Mouse (Mus musculus) olfactory bulb, adult 2 months (tissue): ENCODE data around the gene Ankrd33b. TPM values are rescaled to one million over a fixed set of nuclear protein-coding genes. Genes with fewer than 3 reads are reported as not detected.

Source experiments
- H3K27ac ChIP-seq: fragments of 200-500 bp; 2 replicates; pipeline ENCODE4 v1.5.1; 2012; ENCODE audit warnings: low read depth, low read length; ENCODE audit not compliant: insufficient read depth
- H3K4me1 ChIP-seq: fragments of 200-500 bp; 2 replicates; pipeline ENCODE4 v1.6.1; 2012; ENCODE audit warnings: low read length; ENCODE audit not compliant: control insufficient read depth, insufficient read depth
- H3K4me3 ChIP-seq: fragments of 200-500 bp; 2 replicates; pipeline ENCODE4 v1.5.1; 2012; ENCODE audit warnings: mild to moderate bottlenecking, low read depth, low read length, moderate library complexity; ENCODE audit not compliant: insufficient read depth
- CTCF ChIP-seq: fragments of 200-500 bp; IDR thresholded peaks from 2 replicates; pipeline ENCODE4 v1.5.1; 2012; ENCODE audit warnings: low read depth, mild to moderate bottlenecking, low read length, moderate library complexity; ENCODE audit not compliant: insufficient read depth
- POLR2A ChIP-seq: fragments of 200-500 bp; IDR thresholded peaks from 2 replicates; pipeline ENCODE4 v1.6.1; 2012; ENCODE audit warnings: mild to moderate bottlenecking, low read depth, low read length, moderate library complexity; ENCODE audit not compliant: insufficient read depth
- WGBS: fragments of 180-500 bp; shearing (Covaris S2); methylation state at CpG from one replicate; pipeline ENCODE4 v1.1.7; 2018; 5-methylcytosine and 5-hydroxymethylcytosine counted together
- polyA plus RNA-seq: library from polyadenylated mRNA; stranded (reverse); fragments of >200 nt; gene quantifications from 2 replicates; pipeline ENCODE4 v1.2.4, GENCODE M21; 2012; ENCODE audit warnings: low replicate concordance; ENCODE audit not compliant: missing spikeins, insufficient read depth, insufficient read length

Gene Ankrd33b
- polyA plus RNA-seq, 1 experiment: not detected

DNA sequence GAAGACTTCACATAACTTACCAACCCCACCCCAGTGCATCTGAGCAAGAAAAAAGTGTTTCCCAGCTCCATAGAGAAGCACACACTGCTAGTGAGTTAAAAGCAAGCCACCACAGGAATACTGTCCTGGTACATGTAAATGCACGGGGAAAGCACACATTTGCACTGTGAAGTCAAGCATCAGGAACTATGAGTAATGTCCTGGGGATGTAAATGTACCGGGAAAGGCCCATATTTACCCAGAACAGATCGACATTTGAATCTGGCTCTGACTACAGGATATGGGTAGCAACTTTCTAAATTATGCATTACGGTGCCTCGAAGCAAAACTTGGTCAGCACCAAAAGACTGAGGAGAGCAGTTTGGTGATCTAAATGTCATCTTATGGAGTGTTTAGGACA is 18.5 kb downstream of the Ankrd33b start:
- WGBS: 58% methylated on average over 5 of the region's 5 CpGs
- TF ChIP-seq POLR2A: no peak
- TF ChIP-seq CTCF: no peak
- H3K4me3 ChIP-seq: no peak overlapping the region
- peak overlapping the region; percentile 7; the same call in 1 of the 2 replicates for H3K27ac ChIP-seq
- H3K4me1 ChIP-seq: peaks cover 38% of the 10 kb centered on the region

GRCm38 (mm10) chr15:31348241-31348640 is 19.3 kb downstream of the Ankrd33b start:
- no peak overlapping the region for H3K4me3 ChIP-seq
- H3K4me1 ChIP-seq: peaks cover 45% of the 10 kb centered on the region
- 88% methylated on average over 5 of the region's 5 CpGs for WGBS
- no peak overlapping the region for H3K27ac ChIP-seq
- TF ChIP-seq POLR2A (no peak), CTCF (no peak)

DNA sequence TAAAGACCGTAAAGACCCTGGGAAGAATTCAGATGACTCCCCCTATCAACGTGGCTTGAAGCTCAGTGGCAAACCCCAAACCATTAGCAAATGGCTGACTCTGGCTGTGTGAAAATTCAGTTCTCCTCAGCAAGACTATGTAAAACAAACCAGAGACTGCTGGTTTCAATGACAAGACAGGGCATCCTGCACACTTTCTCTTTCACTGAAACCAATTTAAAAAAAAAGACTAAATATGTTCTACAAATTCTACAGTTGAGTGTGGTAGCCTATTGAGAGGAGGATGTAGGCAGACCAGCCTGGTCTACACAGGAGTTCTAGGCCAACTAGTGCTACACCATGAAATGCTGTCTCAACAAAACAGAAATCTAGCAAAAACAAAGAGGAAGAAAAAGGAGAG is 21.0 kb downstream of the Ankrd33b start:
- Histone ChIP-seq H3K27ac (no peak overlapping the region), H3K4me1 (peaks cover 45% of the 10 kb centered on the region), H3K4me3 (no peak overlapping the region)
- no peak for TF ChIP-seq CTCF
- TF ChIP-seq POLR2A: no peak
- WGBS: 60% methylated on average over 2 of the region's 2 CpGs

GRCm38 (mm10) chr15:31345366-31345765 is 22.2 kb downstream of the Ankrd33b start:
- H3K4me1 ChIP-seq: peaks cover 48% of the 10 kb centered on the region
- TF ChIP-seq POLR2A (no peak), CTCF (no peak)
- no peak overlapping the region for H3K27ac ChIP-seq
- 77% methylated on average over 9 of the region's 9 CpGs for WGBS
- H3K4me3 ChIP-seq: no peak overlapping the region

DNA sequence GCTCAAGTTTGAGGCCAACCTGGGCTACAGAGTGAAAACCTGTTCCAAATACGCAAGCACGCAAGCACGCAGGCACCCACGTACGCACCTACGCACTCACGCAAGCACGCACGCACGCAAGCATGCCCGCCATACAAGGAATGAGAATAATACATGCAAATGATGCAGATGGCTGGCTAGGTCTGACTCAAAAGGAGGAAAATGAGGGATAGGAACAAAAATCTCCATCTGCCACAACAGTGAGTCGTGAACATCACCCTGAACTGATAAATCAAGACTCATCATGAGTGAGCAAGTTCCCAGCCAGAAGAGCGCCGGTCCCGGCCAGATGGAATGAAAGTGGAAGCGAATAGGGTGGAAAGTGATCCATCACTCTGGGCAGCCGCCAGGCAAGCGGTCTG is 22.7 kb downstream of the Ankrd33b start:
- no peak for TF ChIP-seq POLR2A

DNA sequence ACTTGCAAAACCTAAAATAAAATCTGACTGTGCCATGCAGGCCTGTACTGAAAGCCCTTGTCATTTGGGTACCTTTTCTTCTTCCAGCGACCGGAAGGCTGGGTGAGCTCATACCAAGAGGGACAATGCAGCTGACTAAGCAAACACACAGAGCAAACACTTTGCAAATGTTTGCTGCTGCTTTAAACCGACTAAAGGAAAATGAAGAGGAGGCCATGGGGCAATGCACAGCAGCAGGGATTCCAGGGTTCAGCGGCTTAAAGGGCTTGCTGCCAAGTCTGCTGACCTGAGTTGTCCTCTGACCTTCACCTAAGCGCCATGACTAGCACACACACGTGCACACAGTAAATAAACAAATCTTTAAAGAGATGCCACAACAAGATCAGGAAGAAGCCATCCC is 23.9 kb downstream of the Ankrd33b start:
- WGBS: 18% methylated on average over 6 of the region's 6 CpGs
- no peak for TF ChIP-seq CTCF
- TF ChIP-seq POLR2A: no peak
- peak overlapping the region; percentile 51; the same call in 1 of the 2 replicates for H3K27ac ChIP-seq
- H3K4me3 ChIP-seq: no peak overlapping the region
- H3K4me1 ChIP-seq: peaks cover 39% of the 10 kb centered on the region

More for the DNA sequence above, 22.7 kb downstream of the Ankrd33b start:
- peaks cover 43% of the 10 kb centered on the region for H3K4me1 ChIP-seq
- no peak overlapping the region for H3K4me3 ChIP-seq
- 87% methylated on average over 18 of the region's 18 CpGs for WGBS
- no peak overlapping the region for H3K27ac ChIP-seq

- no peak for TF ChIP-seq POLR2A
- no peak for TF ChIP-seq CTCF
- peaks cover 42% of the 10 kb centered on the region for H3K4me1 ChIP-seq
- 28% methylated on average over 8 of the region's 8 CpGs for WGBS
- H3K27ac ChIP-seq: no peak overlapping the region
- no peak overlapping the region for H3K4me3 ChIP-seq
These were observed 25.0 kb downstream of the Ankrd33b start for GRCm38 (mm10) chr15:31342496-31342901.

DNA sequence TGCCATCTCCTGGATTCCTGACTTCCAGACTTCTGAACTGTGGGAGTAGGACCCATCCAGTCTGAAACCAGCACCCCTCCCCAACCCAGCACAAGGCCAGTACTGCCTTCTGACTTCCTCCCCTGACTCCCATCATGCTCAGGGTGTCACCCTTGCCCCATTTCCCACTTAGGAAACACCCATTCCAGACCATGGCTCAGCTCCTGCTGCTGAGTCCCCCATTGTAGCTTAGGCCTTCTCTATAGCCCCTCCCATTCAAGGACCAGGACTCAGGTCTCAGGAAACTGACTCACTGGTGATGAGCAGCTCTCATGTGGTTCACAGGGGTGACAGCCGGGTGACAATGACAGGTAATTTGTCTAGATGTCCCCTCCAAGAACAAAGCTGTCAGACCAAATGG is 25.5 kb downstream of the Ankrd33b start:
- TF ChIP-seq CTCF (no peak), POLR2A (no peak)
- Histone ChIP-seq H3K4me3 (no peak overlapping the region), H3K4me1 (peaks cover 44% of the 10 kb centered on the region), H3K27ac (0 out of 2 replicates have a peak overlapping the region, but pooled peaks have one; percentile 12)
- WGBS: 67% methylated on average over 1 of the region's 1 CpGs

- 81% methylated on average over 10 of the region's 10 CpGs for WGBS
- TF ChIP-seq POLR2A (no peak), CTCF (no peak)
- Histone ChIP-seq H3K27ac (no peak overlapping the region), H3K4me3 (no peak overlapping the region), H3K4me1 (peaks cover 38% of the 10 kb centered on the region)
These were observed 28.8 kb downstream of the Ankrd33b start for GRCm38 (mm10) chr15:31338656-31339291.

- Histone ChIP-seq H3K4me3 (no peak overlapping the region), H3K27ac (peak overlapping the region; percentile 63; the same call in 1 of the 2 replicates), H3K4me1 (peaks cover 33% of the 10 kb centered on the region)
- WGBS: 62% methylated on average over 6 of the region's 6 CpGs
- no peak for TF ChIP-seq CTCF
- no peak for TF ChIP-seq POLR2A
These were observed 29.5 kb downstream of the Ankrd33b start for GRCm38 (mm10) chr15:31337983-31338382.
